Mouse (Mus musculus) limb, embryonic 14.5 days (tissue): ENCODE measurements around the gene Nfe2l2. TPM values are rescaled to one million over a fixed set of nuclear protein-coding genes. Genes with fewer than 3 reads are reported as not detected.

ENCODE experiments used
- ATAC-seq: fragments of 200-750 bp; cut with Nextera tagmentation; 2 replicates; pipeline ENCODE4 v1.8.0; 2017; ENCODE audit warnings: low read depth, moderate number of reproducible peaks, moderate TSS enrichment; ENCODE audit not compliant: low FRiP score
- DNase-seq: peaks from one replicate; pipeline ENCODE4 v3.0.0-alpha.2; 2015; ENCODE audit warnings: low spot score
- H3K27ac ChIP-seq: fragments of 300-500 bp; sonication (generic); replicated peaks from 2 replicates; pipeline ENCODE4 v1.5.1; 2014; ENCODE audit warnings: low read depth, mild to moderate bottlenecking, low read length, moderate library complexity, mixed read lengths
- H3K27me3 ChIP-seq: fragments of 300-500 bp; sonication (generic); 2 replicates; pipeline ENCODE4 v1.6.1; 2014; ENCODE audit warnings: low read length, mixed read lengths; ENCODE audit not compliant: control insufficient read depth, insufficient read depth
- H3K36me3 ChIP-seq: fragments of 300-500 bp; sonication (generic); 2 replicates; pipeline ENCODE4 v1.6.1; 2014; ENCODE audit warnings: mild to moderate bottlenecking, low read length, moderate library complexity, mixed read lengths; ENCODE audit not compliant: control insufficient read depth, insufficient read depth
- H3K4me1 ChIP-seq: fragments of 300-500 bp; sonication (generic); 2 replicates; pipeline ENCODE4 v1.6.1; 2014; ENCODE audit warnings: antibody characterized with exemption, low read length, mixed read lengths; ENCODE audit not compliant: control insufficient read depth, insufficient read depth
- H3K4me2 ChIP-seq: fragments of 300-500 bp; sonication (generic); replicated peaks from 2 replicates; pipeline ENCODE4 v1.6.1; 2014; ENCODE audit warnings: low read depth, mild to moderate bottlenecking, low read length, moderate library complexity; ENCODE audit not compliant: severe bottlenecking
- H3K4me3 ChIP-seq: fragments of 300-500 bp; sonication (generic); replicated peaks from 2 replicates; pipeline ENCODE4 v1.5.1; 2014; ENCODE audit warnings: low read length
- H3K9ac ChIP-seq: fragments of 300-500 bp; sonication (generic); 2 replicates; pipeline ENCODE4 v1.6.1; 2014; ENCODE audit warnings: mild to moderate bottlenecking, low read depth, low read length, moderate library complexity; ENCODE audit not compliant: severe bottlenecking
- H3K9me3 ChIP-seq: fragments of 300-500 bp; sonication (generic); 2 replicates; pipeline ENCODE4 v1.6.1; 2016; ENCODE audit warnings: low read length; ENCODE audit not compliant: control insufficient read depth
- POLR2A ChIP-seq: fragments of 200-500 bp; IDR thresholded peaks from 2 replicates; pipeline ENCODE4 v1.8.0; 2012; ENCODE audit warnings: inconsistent platforms, mild to moderate bottlenecking, moderate library complexity, borderline replicate concordance; ENCODE audit not compliant: insufficient read depth, insufficient read length; ENCODE audit errors: extremely low read depth
- WGBS: fragments of 180-500 bp; shearing (Covaris S2); extraction: QIAGEN DNeasy Blood & Tissue Kit; methylation state at CpG from one replicate; pipeline ENCODE4 v1.1.7; 2014; 5-methylcytosine and 5-hydroxymethylcytosine counted together
- polyA plus RNA-seq, 2 experiments: library from polyadenylated mRNA; depleted of rRNA in 1 of 2; stranded (reverse) in 1 of 2; unstranded in 1 of 2; fragments of >200 nt; fragmentation: Nextera tagmentation in 1 of 2; extraction: Ambion mirVana in 1 of 2; gene quantifications; 2 replicates each; pipeline versions ENCODE4 v1.2.1 to v1.2.3; 2012 to 2014

The Nfe2l2 gene
- polyA plus RNA-seq, 2 experiments, result 32.5 to 37.6 TPM

GRCm38 (mm10) chr2:75750043-75750718, 45.7 kb upstream of the Nfe2l2 start:
- no peak overlapping the region for H3K9ac ChIP-seq
- ATAC-seq, result no peak
- no peak for DNase-seq

GRCm38 (mm10) chr2:75748841-75749240, 44.4 kb upstream of the Nfe2l2 start:
- Histone ChIP-seq H3K27me3 (no peaks in the 10 kb centered on the region), H3K9ac (no peak overlapping the region), H3K4me3 (no peak overlapping the region), H3K4me1 (no peaks in the 10 kb centered on the region), H3K27ac (no peak overlapping the region), H3K9me3 (no peaks in the 10 kb centered on the region), H3K4me2 (no peak overlapping the region), H3K36me3 (no peaks in the 10 kb centered on the region)
- TF ChIP-seq POLR2A, result no peak
- ATAC-seq (no peak), DNase-seq (no peak)
- WGBS, result 58% methylated on average over 6 of the region's 6 CpGs

More at GRCm38 (mm10) chr2:75750043-75750718, 45.7 kb upstream of the Nfe2l2 start:
- WGBS, result 82% methylated on average over 2 of the region's 2 CpGs
- Histone ChIP-seq H3K27me3 (no peaks in the 10 kb centered on the region), H3K27ac (no peak overlapping the region), H3K4me1 (no peaks in the 10 kb centered on the region), H3K4me2 (no peak overlapping the region), H3K36me3 (no peaks in the 10 kb centered on the region), H3K9me3 (no peaks in the 10 kb centered on the region), H3K4me3 (no peak overlapping the region)
- no peak for TF ChIP-seq POLR2A

- Histone ChIP-seq H3K4me3 (no peak overlapping the region), H3K4me2 (no peak overlapping the region), H3K36me3 (no peaks in the 10 kb centered on the region), H3K27ac (no peak overlapping the region), H3K9ac (no peak overlapping the region), H3K27me3 (no peaks in the 10 kb centered on the region), H3K9me3 (no peaks in the 10 kb centered on the region), H3K4me1 (no peaks in the 10 kb centered on the region)
- no peak for TF ChIP-seq POLR2A
- DNase-seq (no peak), ATAC-seq (no peak)
- 53% methylated on average over 2 of the region's 2 CpGs for WGBS
Measured at GRCm38 (mm10) chr2:75737006-75737503, 32.6 kb upstream of the Nfe2l2 start.

- no peak for TF ChIP-seq POLR2A
- no peak for ATAC-seq
- H3K4me3 ChIP-seq, result no peak overlapping the region
- no peak for DNase-seq
- H3K4me2 ChIP-seq, result no peak overlapping the region
- H3K9me3 ChIP-seq, result no peaks in the 10 kb centered on the region
- WGBS, result 71% methylated on average over 5 of the region's 5 CpGs
- H3K36me3 ChIP-seq, result no peaks in the 10 kb centered on the region
- no peaks in the 10 kb centered on the region for H3K4me1 ChIP-seq
- no peaks in the 10 kb centered on the region for H3K27me3 ChIP-seq
- H3K27ac ChIP-seq, result no peak overlapping the region
- H3K9ac ChIP-seq, result no peak overlapping the region
Measured at GRCm38 (mm10) chr2:75734196-75734865, 29.9 kb upstream of the Nfe2l2 start.

- Histone ChIP-seq H3K27me3 (no peaks in the 10 kb centered on the region), H3K36me3 (no peaks in the 10 kb centered on the region), H3K4me2 (no peak overlapping the region), H3K4me3 (no peak overlapping the region), H3K9me3 (no peaks in the 10 kb centered on the region), H3K4me1 (no peaks in the 10 kb centered on the region), H3K27ac (no peak overlapping the region), H3K9ac (no peak overlapping the region)
- 93% methylated on average over 7 of the region's 7 CpGs for WGBS
- ATAC-seq, result no peak
- TF ChIP-seq POLR2A, result no peak
- DNase-seq, result no peak
Measured at GRCm38 (mm10) chr2:75733177-75733576, 28.7 kb upstream of the Nfe2l2 start.
